In genomic region chr10:84542802-84543658, GRCm38 (mm10) we compare ENCODE assay signal across 11 mouse cellular contexts. TPM values are rescaled to one million over a fixed set of nuclear protein-coding genes. Genes with fewer than 3 reads are reported as not detected.
DNase-seq lines count a peak whose midpoint lies in the region; ATAC-seq and TF ChIP-seq lines count a peak whose summit lies in the region.
"Had no signal": no experiment of that assay in that cellular context is flagged by ENCODE, and none has a peak within 500 bp of the region (broad histone marks: within the 10 kb centered on the region; RNA-seq: fewer than 3 reads in every experiment).

No protein-coding gene starts in this region.

- no peak for DNase-seq in left cerebral cortex, adult 2 months (ENCODE audit: extremely low spot score in 1 of 2, low spot score in 2 of 2)
- DNase-seq in left cerebral cortex, adult 18-20 months (ENCODE audit: low spot score in 2 of 2): no peak
- peak; percentile 36 for DNase-seq in brain, adult 2 months (ENCODE audit: low read depth, low spot score)
- DNase-seq in kidney, postnatal 4 days: no peak
- no peak for DNase-seq in frontal cortex, postnatal 25 days (ENCODE audit: low spot score in 2 of 2)
- DNase-seq in gastrocnemius, postnatal 4 days (ENCODE audit: low spot score in 2 of 2): no peak
- DNase-seq: kidney, postnatal 36 days; thymus, postnatal 36 days had no signal

- no peak overlapping the region for H3K4me2 ChIP-seq in liver, embryonic 12.5 days
- H3K4me2 ChIP-seq: limb, embryonic 13.5 days had no signal

- peak; percentile 68 for ATAC-seq in liver, embryonic 12.5 days
- ATAC-seq in neutrophil, adult 5-6 weeks (ENCODE audit: extremely low read depth, insufficient number of reproducible peaks, low FRiP score, poor library complexity, severe bottlenecking): 0 out of 2 replicates have a peak, but pooled peaks have one; percentile 19

- intact Hi-C loops in left cerebral cortex, adult 2 months (cut with DNase I): no loop called here

- no peaks in the 10 kb centered on the region for H3K36me3 ChIP-seq in liver, embryonic 12.5 days
- H3K36me3 ChIP-seq: limb, embryonic 13.5 days had no signal

- TF ChIP-seq CTCF in left cerebral cortex, adult 2 months (IDR thresholded peaks at IDR 0.05): peak; percentile 10

- peaks cover 16% of the 10 kb centered on the region for H3K4me1 ChIP-seq in liver, embryonic 12.5 days

- H3K9ac ChIP-seq in liver, embryonic 12.5 days: no peak overlapping the region
- H3K9ac ChIP-seq: limb, embryonic 13.5 days had no signal

- H3K9me3 ChIP-seq in liver, embryonic 12.5 days (replicated peaks): no peaks in the 10 kb centered on the region
- H3K9me3 ChIP-seq: limb, embryonic 13.5 days had no signal

- 41% methylated on average over 11 of the region's 11 CpGs for WGBS in liver, embryonic 12.5 days (ENCODE audit: insufficient replicate concordance)

- H3K4me3 ChIP-seq in left cerebral cortex, adult 2 months: no peak overlapping the region
- H3K4me3 ChIP-seq in liver, embryonic 12.5 days: no peak overlapping the region
- H3K4me3 ChIP-seq: limb, embryonic 13.5 days had no signal

- no peak overlapping the region for H3K27ac ChIP-seq in left cerebral cortex, adult 2 months
- no peak overlapping the region for H3K27ac ChIP-seq in liver, embryonic 12.5 days
- H3K27ac ChIP-seq: limb, embryonic 13.5 days had no signal

- peaks cover 25% of the 10 kb centered on the region for H3K27me3 ChIP-seq in liver, embryonic 12.5 days (replicated peaks)
- H3K27me3 ChIP-seq: limb, embryonic 13.5 days had no signal

RNA-seq across cellular contexts. Expression of gene Ckap4, which starts 9.2 kb away (rescaled TPM):
- total RNA-seq in left cerebral cortex, adult 2 months (2021): 10 to 100 TPM; 21.6 to 22.8 TPM
- 10 to 100 TPM; 21.4 to 22.6 TPM for total RNA-seq in left cerebral cortex, adult 18-20 months (2021)
- 26.0 and 28.8 TPM in 2 replicates for polyA plus RNA-seq in liver, embryonic 12.5 days (2016; fragmentation: Nextera tagmentation; extraction: Ambion mirVana)
- total RNA-seq in neutrophil, adult 5-6 weeks (2017): 40.4 and 43.1 TPM in 2 replicates
- 100 to 1,000 TPM; 122 to 138 TPM for total RNA-seq in gastrocnemius, postnatal 4 days (2021)

RNA-seq across cellular contexts. Expression of gene Tcp11l2, which starts 33.4 kb away (rescaled TPM):
- 10 to 100 TPM; 21.9 to 23.1 TPM for total RNA-seq in left cerebral cortex, adult 2 months (2021)
- total RNA-seq in left cerebral cortex, adult 18-20 months (2021): 10 to 100 TPM; 22.4 to 25.2 TPM
- polyA plus RNA-seq in liver, embryonic 12.5 days (2016; fragmentation: Nextera tagmentation; extraction: Ambion mirVana): 28.1 and 28.7 TPM in 2 replicates
- total RNA-seq in neutrophil, adult 5-6 weeks (2017): 168 and 169 TPM in 2 replicates
- total RNA-seq in gastrocnemius, postnatal 4 days (2021): 10 to 100 TPM; 41.9 to 48.3 TPM
